Mouse (Mus musculus) T-helper 17 cell (primary cell): Measurements from ENCODE around the gene Taf6l.
"Not testable (repeated sequence)": the region's sequence is repeated elsewhere in the genome, so short reads cannot be mapped to it uniquely, and the experiment has no call there.

Source experiments
- in situ Hi-C, 2 experiments: fragments of 300-600 bp; cut with MboI, MseI; formaldehyde crosslinking; loops; 1 replicate in 1 of 2; 2 replicates in 1 of 2; pipeline ENCODE4 v1.15.1; 2025; ENCODE audit warnings: high pct_unique_total_duplicates in 2 of 2

Taf6l gene

GRCm38 (mm10) chr19:8741243-8741869 lies 44.9 kb downstream of the Taf6l start, which contains the start of gene Stx5a:
Stx5a (plus strand) TSS chr19:8741413.
- in situ Hi-C loops = no loop called here

- in situ Hi-C loops = no loop called here
Measured at GRCm38 (mm10) chr19:8740603-8741002, 45.6 kb downstream of the Taf6l start, which contains the start of gene 1700092M07Rik. 1700092M07Rik (plus strand) TSS chr19:8740718.

GRCm38 (mm10) chr19:8739646-8740045 lies 46.6 kb downstream of the Taf6l start:
- in situ Hi-C loops = no loop called here

GRCm38 (mm10) chr19:8738911-8739310 lies 47.3 kb downstream of the Taf6l start:
- in situ Hi-C loops = no loop called here

- in situ Hi-C loops = no loop called here
Measured at GRCm38 (mm10) chr19:8736160-8736467, 50.1 kb downstream of the Taf6l start.

- in situ Hi-C loops = no loop called here
Measured at GRCm38 (mm10) chr19:8735389-8736159, 50.6 kb downstream of the Taf6l start, which contains the start of gene Wdr74. Wdr74 (plus strand) TSS chr19:8735827.

- in situ Hi-C loops = no loop called here
Measured at GRCm38 (mm10) chr19:8734334-8734733, 51.9 kb downstream of the Taf6l start.

- in situ Hi-C loops = not testable (repeated sequence)
Measured at GRCm38 (mm10) chr19:8728335-8729099, 57.7 kb downstream of the Taf6l start.

- in situ Hi-C loops = no loop called here
Measured at GRCm38 (mm10) chr19:8727495-8728114, 58.6 kb downstream of the Taf6l start.

- in situ Hi-C loops = no loop called here
Measured at GRCm38 (mm10) chr19:8726609-8727390, 59.4 kb downstream of the Taf6l start.

GRCm38 (mm10) chr19:8725081-8725613 lies 61.1 kb downstream of the Taf6l start:
- in situ Hi-C loops = no loop called here
